Mouse (Mus musculus) brain, embryonic 18.5 days (tissue): Measurements from ENCODE around the gene Mzf1.

Source experiments
- DNase-seq: peaks from one replicate; pipeline ENCODE4 v3.0.0-alpha.2; 2012; ENCODE audit warnings: low read depth, low spot score

The Mzf1 gene

DNA sequence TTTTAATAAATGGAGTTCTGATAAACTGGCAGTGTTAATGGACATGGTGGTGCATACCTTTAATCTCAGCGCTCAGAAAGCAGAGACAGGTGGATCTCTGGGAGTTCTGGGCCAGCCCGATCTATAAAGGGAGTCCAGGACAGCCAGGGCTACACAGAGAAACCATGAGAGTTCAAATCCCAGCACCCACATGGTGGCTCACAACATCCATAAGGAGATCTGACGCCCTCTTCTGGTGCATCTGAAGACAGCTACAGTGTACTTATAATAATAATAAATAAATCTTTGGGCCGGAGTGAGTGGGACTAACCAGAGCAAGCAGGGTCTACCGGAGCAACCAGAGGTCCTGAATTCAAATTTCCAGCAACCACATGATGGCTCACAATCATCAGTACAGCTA, 51.2 kb downstream of the Mzf1 start:
- no peak for DNase-seq

DNA sequence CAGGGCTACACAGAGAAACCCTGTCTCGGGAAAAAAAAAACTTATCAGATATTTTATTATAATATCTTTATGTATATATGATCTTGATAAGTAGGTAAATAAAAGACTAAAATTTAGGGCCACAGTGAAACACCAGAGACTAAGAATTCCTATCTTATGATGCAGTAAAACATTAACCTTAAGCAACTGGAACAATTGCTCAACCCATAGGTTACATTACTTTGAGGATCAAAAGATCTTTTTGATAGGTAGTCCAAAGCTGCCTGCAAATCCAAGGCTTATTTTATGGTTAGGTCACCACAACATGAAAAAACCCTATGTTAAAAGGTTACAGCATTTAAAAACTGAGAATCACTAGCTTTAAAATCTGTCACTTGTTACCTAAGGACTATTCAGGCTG, 53.0 kb downstream of the Mzf1 start:
- DNase-seq, result no peak

DNA sequence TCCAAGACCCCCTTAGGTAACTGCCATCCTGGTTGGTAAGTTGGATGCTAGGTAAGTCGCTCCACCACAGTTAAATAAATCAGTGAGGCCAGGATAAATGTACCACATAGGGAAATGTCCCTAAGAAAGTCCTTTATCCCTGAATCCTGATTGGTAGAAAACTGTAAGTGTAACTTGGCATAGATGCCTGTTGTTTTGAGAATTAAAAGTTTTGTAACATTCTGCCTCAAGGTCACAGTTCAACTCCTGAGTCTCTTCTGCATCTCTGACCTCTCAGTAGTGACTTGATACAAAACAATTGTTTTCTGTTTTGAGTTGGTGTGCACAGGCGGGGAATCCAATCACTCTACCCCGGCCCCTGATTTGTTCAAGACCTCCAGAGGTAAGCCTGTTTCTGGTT, 55.7 kb downstream of the Mzf1 start, which contains the start of gene Trim28:
Gene Trim28, plus strand, starts transcription at position 264 of the 400 bp plus-strand sequence.
- no peak for DNase-seq

DNA sequence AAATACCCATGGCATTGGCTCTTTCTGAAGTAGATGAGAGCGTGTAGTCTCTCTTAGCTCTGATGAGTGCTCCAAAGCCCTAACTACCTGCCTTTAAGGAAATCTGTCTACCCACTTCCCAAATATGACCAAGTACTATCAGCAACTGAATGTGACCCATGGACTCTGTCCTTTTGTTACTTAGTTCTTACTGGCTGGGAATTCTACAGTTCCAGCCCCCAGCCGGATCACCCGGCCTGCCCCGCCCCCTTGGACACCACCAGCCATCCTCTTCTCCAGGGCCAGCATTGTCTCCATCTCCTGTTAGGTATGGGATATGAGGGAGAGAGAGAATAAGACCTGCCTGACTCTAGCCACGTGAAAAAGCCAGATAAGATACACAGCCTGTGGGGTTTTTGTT, 56.5 kb downstream of the Mzf1 start, which contains the start of gene Slc27a5:
Gene Slc27a5, minus strand, starts transcription at position 140 of the 400 bp plus-strand sequence.
- DNase-seq, result no peak

DNA sequence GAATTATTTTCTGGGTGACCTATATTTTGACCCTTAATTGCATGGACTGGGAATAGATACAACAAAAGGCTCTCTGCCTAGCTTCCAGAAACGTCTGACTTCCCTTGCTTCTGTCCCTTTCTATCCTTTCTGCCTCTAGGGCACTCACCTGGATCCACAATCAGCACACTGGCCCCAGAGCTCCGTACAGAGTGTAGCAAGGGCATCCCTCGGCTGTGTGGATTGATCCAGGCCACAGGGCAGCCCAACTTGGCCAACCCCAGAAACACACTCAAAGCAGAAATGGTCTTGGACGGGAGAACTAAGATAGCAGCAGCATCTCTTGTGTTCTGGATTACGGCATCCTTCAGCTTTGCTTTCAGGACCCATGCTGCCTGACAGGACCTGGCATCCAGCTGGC, 57.3 kb downstream of the Mzf1 start:
- no peak for DNase-seq

DNA sequence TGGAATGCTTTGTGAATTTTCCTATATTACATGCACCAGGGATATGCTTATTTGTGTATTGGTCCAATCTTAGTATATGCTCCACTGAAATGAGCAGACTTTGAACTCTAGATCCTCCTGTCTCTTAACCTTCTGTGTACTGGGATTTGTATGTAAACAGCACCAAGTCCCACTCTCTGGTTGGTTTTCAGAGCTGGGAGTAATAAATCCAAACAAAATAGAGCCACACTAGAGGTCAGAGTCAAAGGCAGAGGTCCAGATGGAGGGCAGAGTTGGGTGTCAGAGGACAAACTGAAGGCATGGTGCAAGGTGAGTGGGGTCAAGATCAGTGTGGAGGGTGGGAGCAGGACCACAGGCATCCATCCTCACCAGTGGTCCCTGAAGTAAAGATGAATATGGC, 58.7 kb downstream of the Mzf1 start:
- no peak for DNase-seq

DNA sequence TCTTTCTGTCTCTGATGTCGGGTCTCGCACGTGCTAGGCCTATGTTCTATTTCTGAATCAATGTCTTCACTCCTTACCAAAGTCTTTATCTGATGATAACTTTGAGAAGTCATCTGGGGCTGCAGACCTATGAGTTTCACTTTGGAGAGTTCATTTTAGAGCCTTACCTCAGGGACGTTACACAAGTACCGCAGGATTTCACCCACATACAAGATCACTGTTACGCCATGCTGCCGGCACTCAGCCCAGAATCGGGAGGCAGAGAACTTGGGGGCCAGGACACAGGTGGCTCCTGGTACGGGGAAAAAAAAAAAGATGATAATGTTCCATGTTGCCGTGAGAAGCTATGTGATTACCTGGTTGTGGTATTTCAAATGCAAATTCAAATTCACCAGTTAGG, 61.4 kb downstream of the Mzf1 start:
- no peak for DNase-seq
